Mouse (Mus musculus) cerebellum, postnatal 4 days (tissue): ENCODE results near the gene Mark1.

Experiments used
- DNase-seq, 2 experiments: peaks; one replicate each; pipeline ENCODE4 v3.0.0; 2022; ENCODE audit warnings: low spot score in 2 of 2, mixed read lengths in 1 of 2

Gene Mark1

GRCm38 (mm10) chr1:184886160-184886559 is 113.2 kb downstream of the Mark1 start:
- no peak for DNase-seq

GRCm38 (mm10) chr1:184882281-184883268 is 116.8 kb downstream of the Mark1 start, which contains the start of gene C130074G19Rik:
TSS of gene C130074G19Rik (minus strand) at chr1:184883218.
- DNase-seq: peak in 1 of 2 experiments; percentile 16

GRCm38 (mm10) chr1:184881861-184882260 is 117.5 kb downstream of the Mark1 start:
- no peak for DNase-seq

GRCm38 (mm10) chr1:184881211-184881610 is 118.2 kb downstream of the Mark1 start:
- DNase-seq: no peak

- DNase-seq: no peak
Observed at GRCm38 (mm10) chr1:184878860-184879259, 120.5 kb downstream of the Mark1 start.

GRCm38 (mm10) chr1:184877306-184877705 is 122.1 kb downstream of the Mark1 start:
- no peak for DNase-seq

GRCm38 (mm10) chr1:184873910-184874309 is 125.5 kb downstream of the Mark1 start:
- DNase-seq: no peak

- DNase-seq: no peak
Observed at GRCm38 (mm10) chr1:184872069-184872819, 127.1 kb downstream of the Mark1 start.

- DNase-seq: no peak
Observed at GRCm38 (mm10) chr1:184871506-184871905, 127.9 kb downstream of the Mark1 start.

GRCm38 (mm10) chr1:184870646-184871385 is 128.6 kb downstream of the Mark1 start:
- DNase-seq: no peak

- no peak for DNase-seq
Observed at GRCm38 (mm10) chr1:184869939-184870565, 129.3 kb downstream of the Mark1 start.

GRCm38 (mm10) chr1:184867640-184868120 is 131.7 kb downstream of the Mark1 start:
- no peak for DNase-seq

GRCm38 (mm10) chr1:184864381-184864801 is 135.0 kb downstream of the Mark1 start:
- DNase-seq: no peak

- no peak for DNase-seq
Observed at GRCm38 (mm10) chr1:184862636-184863035, 136.7 kb downstream of the Mark1 start.

- DNase-seq: no peak
Observed at GRCm38 (mm10) chr1:184861551-184861950, 137.8 kb downstream of the Mark1 start.

- no peak for DNase-seq
Observed at GRCm38 (mm10) chr1:184860276-184860675, 139.1 kb downstream of the Mark1 start.

- DNase-seq: no peak
Observed at GRCm38 (mm10) chr1:184858253-184858652, 141.1 kb downstream of the Mark1 start.

GRCm38 (mm10) chr1:184857216-184857615 is 142.2 kb downstream of the Mark1 start:
- DNase-seq: no peak

- no peak for DNase-seq
Observed at GRCm38 (mm10) chr1:184853922-184854321, 145.4 kb downstream of the Mark1 start.

- peak in 1 of 2 experiments; percentile 59 for DNase-seq
Observed at GRCm38 (mm10) chr1:184853339-184853738, 146.0 kb downstream of the Mark1 start.
